Mouse (Mus musculus) lung, postnatal 0 days (tissue): Measurements from ENCODE around the gene Tor3a. TPM values are rescaled to one million over a fixed set of nuclear protein-coding genes. Genes with fewer than 3 reads are reported as not detected.

Source experiments
- ATAC-seq: fragments of 200-750 bp; cut with Nextera tagmentation; 2 replicates; pipeline ENCODE4 v1.8.0; 2017; ENCODE audit warnings: moderate library complexity
- DNase-seq: peaks from one replicate; pipeline ENCODE4 v3.0.0-alpha.2; 2016; ENCODE audit warnings: low spot score
- H3K27ac ChIP-seq: fragments of 300-500 bp; sonication (generic); 2 replicates; pipeline ENCODE4 v1.5.1; 2014; ENCODE audit warnings: antibody characterized with exemption, mild to moderate bottlenecking, low read length, mixed read lengths
- H3K27me3 ChIP-seq: fragments of 300-500 bp; sonication (generic); replicated peaks from 2 replicates; pipeline ENCODE4 v1.6.1; 2014; ENCODE audit warnings: low read length, mixed read lengths; ENCODE audit not compliant: insufficient read depth
- H3K36me3 ChIP-seq: fragments of 300-500 bp; sonication (generic); 2 replicates; pipeline ENCODE4 v1.6.1; 2014; ENCODE audit warnings: low read length, mixed read lengths; ENCODE audit not compliant: insufficient read depth
- H3K4me1 ChIP-seq: fragments of 300-500 bp; sonication (generic); 2 replicates; pipeline ENCODE4 v1.6.1; 2014; ENCODE audit warnings: antibody characterized with exemption, low read depth, low read length, mixed read lengths; ENCODE audit not compliant: insufficient read depth
- H3K4me2 ChIP-seq: fragments of 300-500 bp; sonication (generic); replicated peaks from 2 replicates; pipeline ENCODE4 v1.6.1; 2014; ENCODE audit warnings: low read depth, mild to moderate bottlenecking, low read length, moderate library complexity, mixed read lengths
- H3K4me3 ChIP-seq: fragments of 300-500 bp; sonication (generic); 2 replicates; pipeline ENCODE4 v1.5.1; 2014; ENCODE audit warnings: low read depth, low read length
- H3K9ac ChIP-seq: fragments of 300-500 bp; sonication (generic); replicated peaks from 2 replicates; pipeline ENCODE4 v1.6.1; 2014; ENCODE audit warnings: low read depth, mild to moderate bottlenecking
- H3K9me3 ChIP-seq: fragments of 300-500 bp; sonication (generic); 2 replicates; pipeline ENCODE4 v1.6.1; 2016; ENCODE audit warnings: low read length, mixed read lengths
- CTCF ChIP-seq: IDR thresholded peaks from 2 replicates; pipeline ENCODE4 v1.5.1; 2016; ENCODE audit warnings: antibody characterized with exemption, mild to moderate bottlenecking
- EP300 ChIP-seq: IDR thresholded peaks from 2 replicates; pipeline ENCODE4 v1.6.1; 2016; ENCODE audit warnings: antibody characterized with exemption, mild to moderate bottlenecking, control low read depth
- WGBS: fragments of 180-500 bp; shearing (Covaris S2); extraction: QIAGEN DNeasy Blood & Tissue Kit; methylation state at CpG from one replicate; pipeline ENCODE4 v1.1.7; 2014; 5-methylcytosine and 5-hydroxymethylcytosine counted together
- polyA plus RNA-seq: library from polyadenylated mRNA; unstranded; fragments of >200 nt; fragmentation: Nextera tagmentation; extraction: Ambion mirVana; gene quantifications from 2 replicates; pipeline ENCODE4 v1.2.1, GENCODE M21; 2015

The Tor3a gene
- polyA plus RNA-seq, 1 experiment from 2014 or later: 37.8 TPM

- no peak overlapping the region for H3K9ac ChIP-seq
- DNase-seq (no peak), ATAC-seq (no peak)
- no peak overlapping the region for H3K4me2 ChIP-seq
- H3K27me3 ChIP-seq: no peaks in the 10 kb centered on the region
- TF ChIP-seq EP300 (no peak), CTCF (no peak)
- WGBS: 77% methylated on average over 10 of the region's 10 CpGs
- H3K4me3 ChIP-seq: no peak overlapping the region
- H3K27ac ChIP-seq: no peak overlapping the region
- no peaks in the 10 kb centered on the region for H3K4me1 ChIP-seq
- peaks cover 18% of the 10 kb centered on the region; the same call in 1 of the 2 replicates for H3K36me3 ChIP-seq
- H3K9me3 ChIP-seq: no peaks in the 10 kb centered on the region
These were observed 30.1 kb downstream of the Tor3a start for GRCm38 (mm10) chr1:156644061-156644460.

DNA sequence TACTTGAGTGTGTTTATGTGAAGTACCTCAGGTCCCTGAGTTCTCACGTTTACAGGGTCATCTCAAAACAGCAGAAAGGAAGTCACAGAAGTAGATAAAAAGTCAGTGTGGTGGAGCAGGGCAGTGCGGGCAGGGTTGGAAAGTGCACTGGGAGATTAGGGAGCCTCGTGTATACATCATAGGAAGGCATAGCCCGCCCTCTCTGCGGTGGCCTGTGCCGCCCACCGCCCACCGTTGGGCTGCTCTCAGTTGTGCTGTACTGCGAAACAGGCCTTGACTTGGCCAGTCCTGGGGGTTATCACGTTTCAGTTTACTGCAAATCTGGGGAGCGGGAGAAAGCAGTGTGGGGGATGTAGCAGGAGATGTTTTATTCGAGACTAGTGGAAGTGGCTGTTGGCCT lies 31.3 kb downstream of the Tor3a start:
- peaks cover 18% of the 10 kb centered on the region; the same call in 1 of the 2 replicates for H3K36me3 ChIP-seq
- TF ChIP-seq CTCF: no peak
- H3K9ac ChIP-seq: no peak overlapping the region
- no peak overlapping the region for H3K4me3 ChIP-seq
- no peaks in the 10 kb centered on the region for H3K27me3 ChIP-seq
- ATAC-seq: no peak
- no peak overlapping the region for H3K4me2 ChIP-seq
- no peaks in the 10 kb centered on the region for H3K9me3 ChIP-seq
- no peaks in the 10 kb centered on the region for H3K4me1 ChIP-seq
- DNase-seq: no peak
- WGBS: 69% methylated on average over 12 of the region's 12 CpGs
- no peak overlapping the region for H3K27ac ChIP-seq

DNA sequence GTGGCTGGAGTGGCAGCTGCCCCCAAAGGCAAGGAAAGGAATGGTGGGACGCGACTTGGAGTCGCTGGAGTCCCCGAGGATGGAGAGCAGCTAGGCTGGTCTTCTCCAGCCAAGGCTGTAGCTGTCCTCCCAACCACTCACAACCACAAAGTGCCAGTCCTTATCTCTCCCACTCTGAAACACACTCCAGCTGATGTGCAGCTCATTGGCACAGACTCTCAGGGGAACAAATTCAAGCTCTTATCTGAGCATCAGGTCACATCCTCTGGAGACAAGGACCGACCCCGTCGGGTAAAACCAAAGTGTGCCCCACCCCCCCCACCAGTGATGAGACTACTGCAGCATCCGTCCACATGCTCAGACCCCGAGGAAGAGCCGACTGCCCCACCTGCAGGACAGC lies 32.3 kb downstream of the Tor3a start:
- no peak for ATAC-seq
- WGBS: 76% methylated on average over 10 of the region's 10 CpGs
- Histone ChIP-seq H3K4me1 (no peaks in the 10 kb centered on the region), H3K9ac (no peak overlapping the region), H3K27ac (no peak overlapping the region), H3K4me3 (no peak overlapping the region), H3K9me3 (no peaks in the 10 kb centered on the region), H3K4me2 (no peak overlapping the region), H3K36me3 (peaks cover 18% of the 10 kb centered on the region; the same call in 1 of the 2 replicates), H3K27me3 (no peaks in the 10 kb centered on the region)
- no peak for TF ChIP-seq CTCF
- TF ChIP-seq EP300: no peak
- no peak for DNase-seq

GRCm38 (mm10) chr1:156640577-156640976 lies 33.6 kb downstream of the Tor3a start:
- H3K27me3 ChIP-seq: no peaks in the 10 kb centered on the region
- H3K9me3 ChIP-seq: no peaks in the 10 kb centered on the region
- H3K9ac ChIP-seq: no peak overlapping the region
- DNase-seq: peak; percentile 55
- no peak overlapping the region for H3K4me3 ChIP-seq
- no peaks in the 10 kb centered on the region for H3K4me1 ChIP-seq
- 62% methylated on average over 4 of the region's 4 CpGs for WGBS
- peak; percentile 28; the same call in 1 of the 2 replicates for ATAC-seq
- TF ChIP-seq EP300 (no peak), CTCF (peak; percentile 67)
- H3K36me3 ChIP-seq: peaks cover 18% of the 10 kb centered on the region; the same call in 1 of the 2 replicates
- H3K27ac ChIP-seq: no peak overlapping the region
- H3K4me2 ChIP-seq: no peak overlapping the region

DNA sequence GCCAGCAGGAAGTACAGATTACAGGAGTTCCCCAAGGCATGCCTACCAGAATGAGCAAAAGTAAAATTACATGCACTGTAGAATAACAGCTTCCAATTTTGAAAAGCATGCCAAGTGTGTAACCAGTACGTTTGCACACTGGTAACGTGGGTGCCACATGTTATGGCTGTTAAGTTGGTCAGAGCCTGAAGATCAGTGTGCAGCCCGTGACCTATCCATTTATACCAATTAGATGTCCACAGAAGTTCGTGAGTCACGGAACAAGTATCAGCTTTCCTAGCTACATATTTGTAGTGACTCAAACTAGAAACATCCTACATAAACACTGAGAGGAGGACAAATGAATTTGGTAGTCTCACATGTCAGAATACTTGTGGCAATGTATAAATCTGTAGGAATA lies 34.7 kb downstream of the Tor3a start:
- Histone ChIP-seq H3K9ac (no peak overlapping the region), H3K4me1 (no peaks in the 10 kb centered on the region), H3K27me3 (no peaks in the 10 kb centered on the region), H3K27ac (no peak overlapping the region), H3K9me3 (no peaks in the 10 kb centered on the region), H3K36me3 (peaks cover 18% of the 10 kb centered on the region; the same call in 1 of the 2 replicates), H3K4me3 (no peak overlapping the region), H3K4me2 (no peak overlapping the region)
- WGBS: 86% methylated on average over 5 of the region's 5 CpGs
- ATAC-seq (no peak), DNase-seq (no peak)
- TF ChIP-seq CTCF (no peak), EP300 (no peak)

DNA sequence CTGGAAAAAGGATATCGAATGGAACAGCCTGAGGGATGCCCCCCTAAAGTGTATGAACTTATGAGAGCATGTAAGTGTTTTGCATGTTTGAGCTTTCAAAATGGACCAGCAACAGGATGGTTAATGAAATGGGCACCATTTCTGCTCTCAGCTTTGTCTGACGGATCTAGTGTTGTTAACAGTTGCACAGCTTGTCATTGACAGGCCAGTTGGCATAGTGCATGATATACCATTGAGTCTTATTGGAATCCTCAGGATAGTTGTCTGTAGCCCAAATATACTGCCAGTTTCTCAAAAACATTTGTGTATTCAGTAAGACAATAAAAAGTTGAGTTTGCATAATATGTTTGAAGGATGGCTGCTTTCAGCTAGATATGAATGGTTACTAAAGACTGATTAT lies 39.0 kb downstream of the Tor3a start:
- H3K9ac ChIP-seq: no peak overlapping the region
- TF ChIP-seq EP300: no peak
- TF ChIP-seq CTCF: no peak
- no peak overlapping the region for H3K4me2 ChIP-seq
- WGBS: 82% methylated on average over 2 of the region's 2 CpGs
- H3K4me1 ChIP-seq: no peaks in the 10 kb centered on the region
- no peaks in the 10 kb centered on the region for H3K27me3 ChIP-seq
- DNase-seq (no peak), ATAC-seq (no peak)
- no peak overlapping the region for H3K4me3 ChIP-seq
- no peaks in the 10 kb centered on the region for H3K9me3 ChIP-seq
- peaks cover 10% of the 10 kb centered on the region; the same call in 1 of the 2 replicates for H3K36me3 ChIP-seq
- no peak overlapping the region for H3K27ac ChIP-seq

DNA sequence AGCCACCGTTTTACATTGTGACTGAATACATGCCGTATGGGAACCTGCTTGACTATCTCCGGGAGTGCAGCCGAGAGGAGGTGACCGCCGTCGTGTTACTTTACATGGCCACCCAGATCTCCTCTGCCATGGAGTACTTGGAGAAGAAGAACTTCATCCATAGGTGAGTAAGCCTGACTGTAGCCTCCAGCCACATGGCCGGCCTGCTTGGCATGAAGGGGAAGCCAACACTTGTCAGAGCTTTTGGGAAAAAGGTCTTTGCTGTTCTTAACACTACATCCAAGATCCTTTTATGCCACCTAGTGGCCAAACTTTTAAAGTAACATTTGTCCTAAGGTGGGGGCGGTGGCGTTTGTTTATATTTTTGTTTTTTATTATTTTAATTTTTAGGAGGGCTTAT lies 41.1 kb downstream of the Tor3a start:
- H3K36me3 ChIP-seq: peaks cover 19% of the 10 kb centered on the region; the same call in 1 of the 2 replicates

More for the DNA sequence above, 41.1 kb downstream of the Tor3a start:
- no peak overlapping the region for H3K9ac ChIP-seq
- DNase-seq: peak; percentile 75
- no peak overlapping the region for H3K27ac ChIP-seq
- no peak overlapping the region for H3K4me2 ChIP-seq
- H3K9me3 ChIP-seq: no peaks in the 10 kb centered on the region
- no peaks in the 10 kb centered on the region for H3K27me3 ChIP-seq
- H3K4me3 ChIP-seq: no peak overlapping the region
- no peaks in the 10 kb centered on the region for H3K4me1 ChIP-seq
- 73% methylated on average over 10 of the region's 10 CpGs for WGBS
- ATAC-seq: peak; percentile 50
- TF ChIP-seq EP300: no peak
- TF ChIP-seq CTCF: peak; percentile 73
